Comparison of ENCODE assay signal across 9 mouse cellular contexts in the genomic region with DNA sequence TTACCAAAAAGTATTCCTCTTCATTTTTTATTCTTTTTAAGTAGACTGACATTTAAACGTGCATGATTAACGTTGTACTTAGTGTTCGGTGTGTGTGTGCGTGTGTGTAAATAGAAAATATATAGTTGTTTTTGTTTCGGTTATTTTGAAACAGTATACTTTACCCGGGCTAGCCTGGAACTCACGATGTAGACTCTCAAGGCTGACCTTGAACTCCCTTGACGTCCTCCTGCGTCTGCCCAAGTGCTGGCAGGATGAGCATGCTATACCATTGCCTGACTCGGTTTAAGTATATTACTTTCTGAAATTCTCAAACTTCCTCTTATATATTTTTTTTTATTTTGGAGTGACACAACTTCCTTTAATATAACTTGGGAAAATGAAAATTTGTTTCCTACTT. TPM values are rescaled to one million over a fixed set of nuclear protein-coding genes. Genes with fewer than 3 reads are reported as not detected.
DNase-seq lines count a peak whose midpoint lies in the region; ATAC-seq and TF ChIP-seq lines count a peak whose summit lies in the region.
"Had no signal": no experiment of that assay in that cellular context is flagged by ENCODE, and none has a peak within 500 bp of the region (broad histone marks: within the 10 kb centered on the region; RNA-seq: fewer than 3 reads in every experiment).

No protein-coding gene starts in this region.

- no peak for DNase-seq in heart, adult 2 months
- DNase-seq in lung, postnatal 4 days: no peak
- DNase-seq in hindbrain, postnatal 0 days (ENCODE audit: low spot score): no peak
- DNase-seq in urinary bladder, postnatal 36 days (ENCODE audit: low spot score in 2 of 2): no peak
- no peak for DNase-seq in adipocyte (ENCODE audit: low spot score)
- DNase-seq: midbrain, embryonic 14.5 days had no signal

- no peak overlapping the region for H3K9ac ChIP-seq in heart, embryonic 11.5 days (ENCODE audit: low read depth, low read length)
- no peak overlapping the region for H3K9ac ChIP-seq in heart, adult 2 months (ENCODE audit: low read depth, low read length)
- no peak overlapping the region for H3K9ac ChIP-seq in lung, embryonic 16.5 days (ENCODE audit: low read length)
- no peak overlapping the region for H3K9ac ChIP-seq in hindbrain, postnatal 0 days (replicated peaks; ENCODE audit: low read length)
- no peak overlapping the region for H3K9ac ChIP-seq in neural tube, embryonic 13.5 days

- WGBS in heart, embryonic 11.5 days (ENCODE audit: insufficient replicate concordance): 79% methylated on average over 10 of the region's 10 CpGs
- WGBS in heart, adult 2 months: 65% methylated on average over 10 of the region's 10 CpGs
- 72% methylated on average over 10 of the region's 10 CpGs for WGBS in lung, embryonic 16.5 days
- 81% methylated on average over 10 of the region's 10 CpGs for WGBS in hindbrain, postnatal 0 days
- WGBS in neural tube, embryonic 13.5 days: 82% methylated on average over 10 of the region's 10 CpGs

- no peaks in the 10 kb centered on the region for H3K27me3 ChIP-seq in heart, embryonic 11.5 days (ENCODE audit: control insufficient read depth, insufficient read depth, low read length)
- no peaks in the 10 kb centered on the region for H3K27me3 ChIP-seq in heart, adult 2 months (ENCODE audit: control insufficient read depth, insufficient read depth, low read length)
- no peaks in the 10 kb centered on the region for H3K27me3 ChIP-seq in lung, embryonic 16.5 days (ENCODE audit: control insufficient read depth, insufficient read depth, low read depth, low read length)
- H3K27me3 ChIP-seq in hindbrain, postnatal 0 days (ENCODE audit: insufficient read depth, low read length): no peaks in the 10 kb centered on the region
- H3K27me3 ChIP-seq in neural tube, embryonic 13.5 days: no peaks in the 10 kb centered on the region

- no peaks in the 10 kb centered on the region for H3K9me3 ChIP-seq in heart, embryonic 11.5 days (replicated peaks; ENCODE audit: control insufficient read depth, low read length)
- no peaks in the 10 kb centered on the region for H3K9me3 ChIP-seq in lung, embryonic 16.5 days (ENCODE audit: control insufficient read depth, low read length)
- H3K9me3 ChIP-seq in hindbrain, postnatal 0 days (ENCODE audit: low read length): no peaks in the 10 kb centered on the region
- no peaks in the 10 kb centered on the region for H3K9me3 ChIP-seq in neural tube, embryonic 13.5 days

- peaks cover 5% of the 10 kb centered on the region; the same call in 1 of the 2 replicates for H3K36me3 ChIP-seq in heart, embryonic 11.5 days (ENCODE audit: control insufficient read depth, insufficient read depth, low read length)
- peaks cover 14% of the 10 kb centered on the region for H3K36me3 ChIP-seq in heart, adult 2 months (ENCODE audit: control insufficient read depth, insufficient read depth, low read length)
- peaks cover 13% of the 10 kb centered on the region for H3K36me3 ChIP-seq in lung, embryonic 16.5 days (ENCODE audit: control insufficient read depth, insufficient read depth, low read length)
- peaks cover 7% of the 10 kb centered on the region; the same call in 1 of the 2 replicates for H3K36me3 ChIP-seq in hindbrain, postnatal 0 days (ENCODE audit: insufficient read depth, low read length)
- H3K36me3 ChIP-seq in neural tube, embryonic 13.5 days: peaks cover 33% of the 10 kb centered on the region

- peak overlapping the region; percentile 99 for H3K4me3 ChIP-seq in heart, embryonic 11.5 days (ENCODE audit: low read depth, low read length)
- no peak overlapping the region for H3K4me3 ChIP-seq in heart, adult 2 months
- H3K4me3 ChIP-seq in lung, embryonic 16.5 days (ENCODE audit: low read length): no peak overlapping the region
- no peak overlapping the region for H3K4me3 ChIP-seq in hindbrain, postnatal 0 days (ENCODE audit: low read length)
- no peak overlapping the region for H3K4me3 ChIP-seq in neural tube, embryonic 13.5 days

- no peak for TF ChIP-seq EP300 in heart, adult 2 months (IDR thresholded peaks at IDR 0.05; ENCODE audit: insufficient read depth, low read depth, low read length)

- 0 out of 2 replicates have a peak, but pooled peaks cover 1% of the 10 kb centered on the region for H3K79me2 ChIP-seq in heart, adult 2 months (replicated peaks; ENCODE audit: control insufficient read depth, insufficient read depth, low read length)

- TF ChIP-seq POLR2A in heart, adult 2 months (IDR thresholded peaks at IDR 0.05; ENCODE audit: insufficient read depth, low read depth, low read length): no peak

- no peak for ATAC-seq in heart, embryonic 11.5 days (replicated peaks; ENCODE audit: insufficient number of reproducible peaks, low FRiP score, low TSS enrichment)
- no peak for ATAC-seq in lung, embryonic 16.5 days (ENCODE audit: low read depth)
- ATAC-seq in hindbrain, postnatal 0 days: no peak
- ATAC-seq in neural tube, embryonic 13.5 days (ENCODE audit: low read depth): no peak

- intact Hi-C loops in heart, adult 2 months (cut with DNase I): loop anchor here (2.0 kb wide), 1 partner anchor 49 kb away; no protein-coding TSS in a partner anchor

- H3K4me2 ChIP-seq in heart, embryonic 11.5 days: peak overlapping the region; percentile 76
- 0 out of 2 replicates have a peak overlapping the region, but pooled peaks have one; percentile 35 for H3K4me2 ChIP-seq in lung, embryonic 16.5 days (ENCODE audit: low read depth, low read length)
- peak overlapping the region; percentile 65 for H3K4me2 ChIP-seq in hindbrain, postnatal 0 days (ENCODE audit: low read depth, low read length)
- H3K4me2 ChIP-seq in neural tube, embryonic 13.5 days: peak overlapping the region; percentile 89

- TF ChIP-seq CTCF in heart, adult 2 months (IDR thresholded peaks at IDR 0.05): no peak
- no peak for TF ChIP-seq CTCF in hindbrain, postnatal 0 days (IDR thresholded peaks at IDR 0.05; ENCODE audit: low read depth)

- no peak overlapping the region for H3K27ac ChIP-seq in heart, embryonic 11.5 days (ENCODE audit: low read depth, low read length)
- H3K27ac ChIP-seq in heart, adult 2 months: no peak overlapping the region
- no peak overlapping the region for H3K27ac ChIP-seq in lung, embryonic 16.5 days (ENCODE audit: low read length)
- no peak overlapping the region for H3K27ac ChIP-seq in hindbrain, postnatal 0 days
- no peak overlapping the region for H3K27ac ChIP-seq in neural tube, embryonic 13.5 days (replicated peaks)

- H3K4me1 ChIP-seq in heart, embryonic 11.5 days (ENCODE audit: control insufficient read depth, insufficient read depth, low read length): peaks cover 14% of the 10 kb centered on the region
- H3K4me1 ChIP-seq in heart, adult 2 months (ENCODE audit: control insufficient read depth, insufficient read depth, low read length): peaks cover 6% of the 10 kb centered on the region
- H3K4me1 ChIP-seq in lung, embryonic 16.5 days (replicated peaks; ENCODE audit: control insufficient read depth, insufficient read depth, low read length): peaks cover 14% of the 10 kb centered on the region
- H3K4me1 ChIP-seq in hindbrain, postnatal 0 days (ENCODE audit: insufficient read depth, low read length): no peaks in the 10 kb centered on the region
- peaks cover 25% of the 10 kb centered on the region for H3K4me1 ChIP-seq in neural tube, embryonic 13.5 days (replicated peaks)

RNA-seq across cellular contexts. Expression of a gene that starts 2.0 kb away (rescaled TPM):
- polyA plus RNA-seq in heart, embryonic 11.5 days (2014; fragmentation: Nextera tagmentation; extraction: Ambion mirVana): 27.1 and 28.8 TPM in 2 replicates
- 10 to 100 TPM; 14.1 to 15.3 TPM for total RNA-seq in heart, adult 2 months (2021)
- 2.5 and 4.0 TPM in 2 replicates for polyA plus RNA-seq in heart, adult 2 months (2012; rRNA removed)
- polyA plus RNA-seq in lung, embryonic 16.5 days (2015; fragmentation: Nextera tagmentation; extraction: Ambion mirVana): 44.7 and 47.7 TPM in 2 replicates
- 4.7 and 7.1 TPM in 2 replicates for total RNA-seq in hindbrain, postnatal 0 days (2014; rRNA removed)
- 32.7 and 41.4 TPM in 2 replicates for polyA plus RNA-seq in hindbrain, postnatal 0 days (2015; fragmentation: Nextera tagmentation; extraction: Ambion mirVana)
- 44.2 and 45.8 TPM in 2 replicates for polyA plus RNA-seq in neural tube, embryonic 13.5 days (2015; fragmentation: Nextera tagmentation; extraction: Ambion mirVana)

RNA-seq across cellular contexts. Expression of a gene that starts 43.4 kb away (rescaled TPM):
- 464 and 474 TPM in 2 replicates for polyA plus RNA-seq in heart, embryonic 11.5 days (2014; fragmentation: Nextera tagmentation; extraction: Ambion mirVana)
- total RNA-seq in heart, adult 2 months (2021): 100 to 1,000 TPM; 174 to 186 TPM
- 27.6 and 54.1 TPM in 2 replicates for polyA plus RNA-seq in heart, adult 2 months (2012; rRNA removed)
- 582 and 594 TPM in 2 replicates for polyA plus RNA-seq in lung, embryonic 16.5 days (2015; fragmentation: Nextera tagmentation; extraction: Ambion mirVana)
- 99.7 and 118 TPM in 2 replicates for total RNA-seq in hindbrain, postnatal 0 days (2014; rRNA removed)
- polyA plus RNA-seq in hindbrain, postnatal 0 days (2015; fragmentation: Nextera tagmentation; extraction: Ambion mirVana): 533 and 543 TPM in 2 replicates
- polyA plus RNA-seq in neural tube, embryonic 13.5 days (2015; fragmentation: Nextera tagmentation; extraction: Ambion mirVana): 626 and 642 TPM in 2 replicates

Comparison
In these comparisons a context has a peak if more than half of its experiments do, and no peak if none do; other contexts are left out.
1. H3K4me2 ChIP-seq: peak in every context shown above with its lines; median percentile 89 in neural tube, embryonic 13.5 days; 76 in heart, embryonic 11.5 days; 65 in hindbrain, postnatal 0 days; 35 in lung, embryonic 16.5 days.